Mouse (Mus musculus): ENCODE results near the gene Serinc5.
"Not testable (repeated sequence)": the region's sequence is repeated elsewhere in the genome, so short reads cannot be mapped to it uniquely, and the experiment has no call there.

Gene Serinc5

GRCm38 (mm10) chr13:92610311-92611221 is at the start of gene Serinc5:
Gene Serinc5 (plus strand): TSS chr13:92611091.
- peak; percentile 86 for DNase-seq (ENCODE audit: low read depth, low spot score)

GRCm38 (mm10) chr13:92576072-92576471 is 34.8 kb upstream of the Serinc5 start, which contains the start of gene Spz1:
Gene Spz1 (minus strand): TSS chr13:92576172.
- DNase-seq (ENCODE audit: low read depth, low spot score): no peak

- no peak for DNase-seq (ENCODE audit: low read depth, low spot score)
Observed at GRCm38 (mm10) chr13:92576688-92577087, 34.2 kb upstream of the Serinc5 start.

GRCm38 (mm10) chr13:92578210-92578609 is 32.7 kb upstream of the Serinc5 start:
- DNase-seq (ENCODE audit: low read depth, low spot score): no peak

GRCm38 (mm10) chr13:92580220-92581043 is 30.5 kb upstream of the Serinc5 start:
- peak; percentile 63 for DNase-seq (ENCODE audit: low read depth, low spot score)

- DNase-seq (ENCODE audit: low read depth, low spot score): no peak
Observed at GRCm38 (mm10) chr13:92584094-92584717, 26.7 kb upstream of the Serinc5 start.

- no peak for DNase-seq (ENCODE audit: low read depth, low spot score)
Observed at GRCm38 (mm10) chr13:92588704-92589103, 22.2 kb upstream of the Serinc5 start.

- no peak for DNase-seq (ENCODE audit: low read depth, low spot score)
Observed at GRCm38 (mm10) chr13:92589255-92589654, 21.6 kb upstream of the Serinc5 start.

- DNase-seq (ENCODE audit: low read depth, low spot score): no peak
Observed at GRCm38 (mm10) chr13:92591225-92591624, 19.7 kb upstream of the Serinc5 start.

GRCm38 (mm10) chr13:92592268-92592785 is 18.6 kb upstream of the Serinc5 start:
- no peak for DNase-seq (ENCODE audit: low read depth, low spot score)

GRCm38 (mm10) chr13:92592786-92593635 is 17.9 kb upstream of the Serinc5 start:
- DNase-seq (ENCODE audit: low read depth, low spot score): peak; percentile 76

- no peak for DNase-seq (ENCODE audit: low read depth, low spot score)
Observed at GRCm38 (mm10) chr13:92593731-92594396, 17.0 kb upstream of the Serinc5 start.

- DNase-seq (ENCODE audit: low read depth, low spot score): no peak
Observed at GRCm38 (mm10) chr13:92594481-92594880, 16.4 kb upstream of the Serinc5 start.

- DNase-seq (ENCODE audit: low read depth, low spot score): no peak
Observed at GRCm38 (mm10) chr13:92594907-92595306, 16.0 kb upstream of the Serinc5 start.

- DNase-seq (ENCODE audit: low read depth, low spot score): no peak
Observed at GRCm38 (mm10) chr13:92595424-92595823, 15.5 kb upstream of the Serinc5 start.

GRCm38 (mm10) chr13:92605306-92605705 is 5.6 kb upstream of the Serinc5 start:
- DNase-seq (ENCODE audit: low read depth, low spot score): not testable (repeated sequence)

- no peak for DNase-seq (ENCODE audit: low read depth, low spot score)
Observed at GRCm38 (mm10) chr13:92609486-92610310, 1.2 kb upstream of the Serinc5 start.

- no peak for DNase-seq (ENCODE audit: low read depth, low spot score)
Observed at GRCm38 (mm10) chr13:92611254-92611784, 428 bp downstream of the Serinc5 start.

GRCm38 (mm10) chr13:92611917-92612316 is 1.0 kb downstream of the Serinc5 start:
- no peak for DNase-seq (ENCODE audit: low read depth, low spot score)
